ENCODE assay signal across 8 mouse cellular contexts in genomic region chrX:170021205-170021604, GRCm38 (mm10). TPM values are rescaled to one million over a fixed set of nuclear protein-coding genes. Genes with fewer than 3 reads are reported as not detected.
DNase-seq lines count a peak whose midpoint lies in the region; ATAC-seq and TF ChIP-seq lines count a peak whose summit lies in the region.
"Not testable (repeated sequence)": the region's sequence is repeated elsewhere in the genome, so short reads cannot be mapped to it uniquely, and the experiment has no call there.

No protein-coding gene starts in this region.

- TF ChIP-seq POLR2A in CH12.LX (IDR thresholded peaks at IDR 0.05; ENCODE audit: low read depth, low read length); kidney, adult 2 months (IDR thresholded peaks at IDR 0.05; ENCODE audit: low read depth, low read length); olfactory bulb, adult 2 months (IDR thresholded peaks at IDR 0.05; ENCODE audit: insufficient read depth, low read depth, low read length): not testable (repeated sequence)

- peak overlapping the region; percentile 25; the same call in 1 of the 2 replicates for H3K4me2 ChIP-seq in CH12.LX (ENCODE audit: insufficient read depth, low read depth, poor library complexity, severe bottlenecking)
- not testable (repeated sequence) for H3K4me2 ChIP-seq in lung, embryonic 14.5 days

- TF ChIP-seq CTCF in CH12.LX (conservative IDR thresholded peaks at IDR 0.05 in 1 of 2, IDR thresholded peaks at IDR 0.05 in 1 of 2; ENCODE audit: low read depth in 2 of 2, low read length in 2 of 2); kidney, adult 2 months (conservative IDR thresholded peaks at IDR 0.05; ENCODE audit: insufficient read depth, insufficient read length, low read depth, low read length); lung, embryonic 14.5 days (IDR thresholded peaks at IDR 0.05; ENCODE audit: low read depth): not testable (repeated sequence)
- peak; percentile 33; the same call in 1 of the 2 replicates for TF ChIP-seq CTCF in olfactory bulb, adult 2 months (IDR thresholded peaks at IDR 0.05; ENCODE audit: insufficient read depth, low read depth, low read length)

- intact Hi-C loops in gastrocnemius, postnatal 14 days (cut with DNase I; ENCODE audit: low total_unique reads), result not testable (repeated sequence)

- not testable (repeated sequence) for TF ChIP-seq EP300 in CH12.LX (IDR thresholded peaks at IDR 0.05; ENCODE audit: low read length)

- H3K79me2 ChIP-seq in CH12.LX (replicated peaks; ENCODE audit: control insufficient read depth, extremely low read depth, insufficient read depth, poor library complexity, severe bottlenecking), result peaks cover 34% of the 10 kb centered on the region

- not testable (repeated sequence) for DNase-seq in CH12.LX (ENCODE audit: extremely low read depth)
- peak; percentile 20 for DNase-seq in adrenal gland, postnatal 14 days
- peak; percentile 31 for DNase-seq in embryo, embryonic 9.5 days (ENCODE audit: extremely low spot score)
- peak; percentile 19 for DNase-seq in gastrocnemius, postnatal 14 days
- peak; percentile 37 for DNase-seq in kidney, adult 2 months
- peak; percentile 4 for DNase-seq in lung, embryonic 14.5 days
- DNase-seq in thymus, postnatal 4 days, result peak; percentile 39

- peaks cover 5 to 37% of the 10 kb centered on the region in 2 experiments for H3K4me1 ChIP-seq in CH12.LX (ENCODE audit: control insufficient read depth in 1 of 2, insufficient read depth in 2 of 2)
- not testable (repeated sequence) for H3K4me1 ChIP-seq in kidney, adult 2 months (ENCODE audit: control insufficient read depth, insufficient read depth, low read length); lung, embryonic 14.5 days (ENCODE audit: insufficient read depth)
- H3K4me1 ChIP-seq in olfactory bulb, adult 2 months (ENCODE audit: control insufficient read depth, insufficient read depth, low read length), result peaks cover 10% of the 10 kb centered on the region

- 82% methylated on average over 12 of the region's 12 CpGs for WGBS in kidney, adult 2 months
- WGBS in lung, embryonic 14.5 days, result 76% methylated on average over 12 of the region's 12 CpGs
- WGBS in olfactory bulb, adult 2 months, result 75% methylated on average over 12 of the region's 12 CpGs

- not testable (repeated sequence) for H3K27ac ChIP-seq in CH12.LX (ENCODE audit: insufficient read depth, low read depth); kidney, adult 2 months (ENCODE audit: insufficient read depth, low read depth, low read length); lung, embryonic 14.5 days (ENCODE audit: low read depth); olfactory bulb, adult 2 months (ENCODE audit: insufficient read depth, low read depth, low read length)

- in situ Hi-C loops in CH12.LX (cut with MboI; ENCODE audit: low pct_ligation_motif_present, low pct_unique_long_range_greater_than_20kb, low sequenced_read_pairs), result not testable (repeated sequence)

- dilution Hi-C loops in CH12.LX (cut with MboI; ENCODE audit: extremely low pct_ligation_motif_present, extremely low pct_unique_long_range_greater_than_20kb, low sequenced_read_pairs), result not testable (repeated sequence)

- H3K36me3 ChIP-seq in CH12.LX (replicated peaks in 1 of 2; ENCODE audit: control insufficient read depth in 1 of 2, insufficient read depth in 1 of 2, low read length in 1 of 2), result peaks cover 30 to 38% of the 10 kb centered on the region in 2 experiments
- H3K36me3 ChIP-seq in kidney, adult 2 months (ENCODE audit: control insufficient read depth, insufficient read depth, low read length), result peaks cover 26% of the 10 kb centered on the region; the same call in 1 of the 2 replicates
- peaks cover 53% of the 10 kb centered on the region for H3K36me3 ChIP-seq in lung, embryonic 14.5 days (ENCODE audit: insufficient read depth)

- H3K4me3 ChIP-seq in CH12.LX (replicated peaks in 1 of 3; ENCODE audit: low read depth in 2 of 3, low read length in 2 of 3, poor library complexity in 1 of 3); kidney, adult 2 months (ENCODE audit: insufficient read depth, low read depth, low read length); lung, embryonic 14.5 days (ENCODE audit: low read depth, low read length); olfactory bulb, adult 2 months (ENCODE audit: insufficient read depth, low read depth, low read length): not testable (repeated sequence)

- not testable (repeated sequence) for ATAC-seq in lung, embryonic 14.5 days (ENCODE audit: insufficient read depth)

- not testable (repeated sequence) for TF ChIP-seq RAD21 in CH12.LX (IDR thresholded peaks at IDR 0.05; ENCODE audit: low read depth, low read length)

- H3K9me3 ChIP-seq in CH12.LX (replicated peaks; ENCODE audit: low read length), result peaks cover 18% of the 10 kb centered on the region
- H3K9me3 ChIP-seq in lung, embryonic 14.5 days (ENCODE audit: low read depth, low read length), result peaks cover 24% of the 10 kb centered on the region

- H3K9ac ChIP-seq in CH12.LX (ENCODE audit: insufficient read depth, low read depth); lung, embryonic 14.5 days: not testable (repeated sequence)

- H3K27me3 ChIP-seq in CH12.LX (replicated peaks); kidney, adult 2 months (replicated peaks; ENCODE audit: control insufficient read depth, insufficient read depth, low read length); lung, embryonic 14.5 days (ENCODE audit: insufficient read depth, low read length): not testable (repeated sequence)

RNA-seq across cellular contexts. Expression of gene Gm21887, which starts 11.7 kb away (rescaled TPM):
- total RNA-seq in CH12.LX (2012; rRNA removed), result 288 and 398 TPM in 2 replicates
- total RNA-seq in CH12.LX (2014; rRNA removed), result 60.4 and 62.0 TPM in 2 replicates
- 606 and 724 TPM in 2 replicates for polyA plus RNA-seq in CH12.LX (2012; ENCODE audit: insufficient read length, low read depth)
- 129 and 342 TPM in 2 replicates for total RNA-seq in adrenal gland, postnatal 14 days (2021)
- total RNA-seq in gastrocnemius, postnatal 14 days (2021), result 10 to 100 TPM; 32.5 to 36.1 TPM
- 108 and 184 TPM in 2 replicates for polyA plus RNA-seq in kidney, adult 2 months (2012; rRNA removed)
- 252 and 439 TPM in 2 replicates for polyA plus RNA-seq in lung, embryonic 14.5 days (2014; fragmentation: Nextera tagmentation; extraction: Ambion mirVana)
- not detected in 2 replicates for polyA plus RNA-seq in olfactory bulb, adult 2 months (2012; ENCODE audit: insufficient read depth, insufficient read length, low replicate concordance, missing spikeins)
